Mouse (Mus musculus): ENCODE results near the gene Gm15107. TPM values are rescaled to one million over a fixed set of nuclear protein-coding genes. Genes with fewer than 3 reads are reported as not detected.

Gm15107 gene
- not detected in 2 replicates for polyA plus RNA-seq (2012; rRNA removed)

DNA sequence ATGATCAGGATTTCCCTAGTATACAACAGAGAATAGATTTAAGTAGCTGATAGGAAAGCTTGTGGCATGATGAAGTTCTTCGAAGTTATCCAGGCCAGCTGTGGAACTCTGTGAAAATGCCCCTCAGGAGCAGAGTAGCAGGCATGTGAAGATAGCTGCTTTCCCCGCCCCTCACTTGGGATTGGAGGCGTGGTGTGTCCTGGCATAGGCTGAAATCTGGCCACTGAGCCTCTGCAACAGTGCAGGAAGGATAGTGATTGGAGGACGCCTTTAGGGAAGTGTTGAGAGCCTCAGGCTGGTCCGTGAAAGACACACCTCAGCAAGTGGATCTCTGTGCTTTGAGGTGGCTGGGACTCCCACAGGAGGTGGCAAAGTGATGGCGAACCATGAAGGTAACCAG lies at the start of gene Gm15107:
Gene Gm15107 (plus strand): TSS at position 301 of the 400 bp plus-strand sequence.

Other genes starting within 250 kb of the Gm15107 start
- gene Gm15080, start 187.7 kb upstream of the Gm15107 start, polyA plus RNA-seq (2012; rRNA removed), result not detected in 2 replicates

Data from stomach, adult 2 months (tissue).